Comparison of ENCODE assay signal across 8 mouse cellular contexts in genomic region chr17:45731172-45731864, GRCm38 (mm10). TPM values are rescaled to one million over a fixed set of nuclear protein-coding genes. Genes with fewer than 3 reads are reported as not detected.
DNase-seq lines count a peak whose midpoint lies in the region; ATAC-seq and TF ChIP-seq lines count a peak whose summit lies in the region.

No protein-coding gene starts in this region.

- no peak overlapping the region for H3K9ac ChIP-seq in kidney, postnatal 0 days (ENCODE audit: low read depth, low read length)

- no peaks in the 10 kb centered on the region for H3K36me3 ChIP-seq in kidney, postnatal 0 days (ENCODE audit: insufficient read depth, low read length)

- H3K4me3 ChIP-seq in kidney, postnatal 0 days (replicated peaks; ENCODE audit: low read depth, low read length): no peak overlapping the region

- DNase-seq in A20 (ENCODE audit: low read depth, low spot score): peak; percentile 89
- DNase-seq in adrenal gland, adult (ENCODE audit: inconsistent age in 2 of 2, low spot score in 1 of 2): peak; percentile 82 to 96
- DNase-seq in embryo, embryonic 10 days (ENCODE audit: low spot score): peak; percentile 90
- peak; percentile 74 for DNase-seq in gastrocnemius, postnatal 25 days
- peak; percentile 88 for DNase-seq in kidney, postnatal 0 days (ENCODE audit: low spot score)
- peak; percentile 80 to 83 for DNase-seq in lung, adult 18-20 months
- DNase-seq in ovary, postnatal 10 days (ENCODE audit: low spot score): peak; percentile 73
- DNase-seq in thymus, postnatal 0 days (ENCODE audit: low spot score): peak; percentile 91

- H3K27me3 ChIP-seq in kidney, postnatal 0 days (ENCODE audit: insufficient read depth, low read length): no peaks in the 10 kb centered on the region

- H3K27ac ChIP-seq in kidney, postnatal 0 days: no peak overlapping the region

- H3K9me3 ChIP-seq in kidney, postnatal 0 days (replicated peaks; ENCODE audit: low read length): no peaks in the 10 kb centered on the region

- peak; percentile 94 for TF ChIP-seq CTCF in kidney, postnatal 0 days (IDR thresholded peaks at IDR 0.05; ENCODE audit: low read depth)

- H3K4me1 ChIP-seq in kidney, postnatal 0 days (replicated peaks; ENCODE audit: insufficient read depth, low read length): peaks cover 30% of the 10 kb centered on the region

- whole genome bisulfite sequencing in kidney, postnatal 0 days: 22% methylated on average over 9 of the region's 9 CpGs

- ATAC-seq in kidney, postnatal 0 days (replicated peaks; ENCODE audit: low FRiP score, low read depth): no peak

- no peak overlapping the region for H3K4me2 ChIP-seq in kidney, postnatal 0 days (ENCODE audit: low read length)

RNA-seq across cellular contexts. Expression of gene 1600014C23Rik, which starts 2.3 kb away (rescaled TPM):
- total RNA-seq in gastrocnemius, postnatal 25 days (2021): not detected
- polyA plus RNA-seq in kidney, postnatal 0 days (2015; fragmentation: Nextera tagmentation; extraction: Ambion mirVana): 0.66 TPM in 1 of 2 replicates, not detected in the other
- not detected in 2 replicates for polyA plus RNA-seq in thymus, postnatal 0 days (2015; fragmentation: Nextera tagmentation; extraction: Ambion mirVana)

RNA-seq across cellular contexts. Expression of gene Tmem63b, which starts 44.6 kb away (rescaled TPM):
- 10 to 100 TPM; 59.9 to 60.3 TPM for total RNA-seq in gastrocnemius, postnatal 25 days (2021)
- polyA plus RNA-seq in kidney, postnatal 0 days (2015; fragmentation: Nextera tagmentation; extraction: Ambion mirVana): 29.6 and 32.7 TPM in 2 replicates
- 16.6 and 18.6 TPM in 2 replicates for polyA plus RNA-seq in thymus, postnatal 0 days (2015; fragmentation: Nextera tagmentation; extraction: Ambion mirVana)

RNA-seq across cellular contexts. Expression of gene Mrpl14, which starts 45.2 kb away (rescaled TPM):
- total RNA-seq in gastrocnemius, postnatal 25 days (2021): 10 to 100 TPM; 93.5 to 96.0 TPM
- 148 and 160 TPM in 2 replicates for polyA plus RNA-seq in kidney, postnatal 0 days (2015; fragmentation: Nextera tagmentation; extraction: Ambion mirVana)
- polyA plus RNA-seq in thymus, postnatal 0 days (2015; fragmentation: Nextera tagmentation; extraction: Ambion mirVana): 174 and 197 TPM in 2 replicates
